Mouse (Mus musculus) stomach, postnatal 0 days (tissue): ENCODE results near the gene Tuba1b.

Experiments
- CTCF ChIP-seq: IDR thresholded peaks from 2 replicates; pipeline ENCODE4 v1.5.1; 2016; ENCODE audit warnings: antibody characterized with exemption, low read depth, mild to moderate bottlenecking, moderate library complexity
- EP300 ChIP-seq: optimal IDR thresholded peaks from 2 replicates; pipeline ENCODE3; 2016; ENCODE audit warnings: antibody characterized with exemption

DNA sequence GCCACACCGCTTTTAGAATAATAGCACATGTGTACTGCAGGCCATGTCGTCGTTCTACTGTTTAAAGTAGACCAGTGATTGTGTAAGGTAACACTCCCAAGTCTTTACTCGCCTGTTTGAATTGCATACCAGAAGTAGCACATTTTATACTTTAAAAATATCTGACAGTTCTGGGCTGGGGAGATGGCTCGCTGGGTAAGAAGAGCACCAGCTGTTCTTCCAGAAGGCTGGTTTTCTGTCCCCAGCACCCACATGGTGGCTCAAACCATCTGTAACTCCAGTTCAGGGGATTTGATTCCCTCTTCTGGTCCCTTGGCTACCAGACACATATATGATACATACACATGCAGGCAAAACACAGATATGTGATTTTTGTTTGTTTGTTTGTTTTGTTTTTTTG lies 23.1 kb upstream of the Tuba1b start:
- TF ChIP-seq CTCF = no peak
- no peak for TF ChIP-seq EP300
